26 mouse cellular contexts compared by ENCODE assay signal in genomic region chr15:12660320-12660719, GRCm38 (mm10).
DNase-seq lines count a peak whose midpoint lies in the region; ATAC-seq and TF ChIP-seq lines count a peak whose summit lies in the region.
"Had no signal": no experiment of that assay in that cellular context is flagged by ENCODE, and none has a peak within 500 bp of the region (broad histone marks: within the 10 kb centered on the region; RNA-seq: fewer than 3 reads in every experiment).

No protein-coding gene starts in this region.

- H3K4me1 ChIP-seq in forebrain, embryonic 14.5 days (ENCODE audit: control insufficient read depth, insufficient read depth, low read length): no peaks in the 10 kb centered on the region
- 0 out of 2 replicates have a peak, but pooled peaks cover 3% of the 10 kb centered on the region for H3K4me1 ChIP-seq in forebrain, embryonic 10.5 days
- no peaks in the 10 kb centered on the region for H3K4me1 ChIP-seq in hindbrain, postnatal 0 days (ENCODE audit: insufficient read depth, low read length)
- H3K4me1 ChIP-seq in hindbrain, embryonic 11.5 days (replicated peaks; ENCODE audit: control insufficient read depth, insufficient read depth, low read length): no peaks in the 10 kb centered on the region
- H3K4me1 ChIP-seq: heart, embryonic 15.5 days had no signal

- no peak for TF ChIP-seq CTCF in hindbrain, postnatal 0 days (IDR thresholded peaks at IDR 0.05; ENCODE audit: low read depth)

- no peak overlapping the region for H3K9ac ChIP-seq in forebrain, embryonic 14.5 days (ENCODE audit: low read length)
- H3K9ac ChIP-seq in hindbrain, postnatal 0 days (replicated peaks; ENCODE audit: low read length): no peak overlapping the region
- H3K9ac ChIP-seq in hindbrain, embryonic 11.5 days (ENCODE audit: low read depth, low read length): no peak overlapping the region
- H3K9ac ChIP-seq: heart, embryonic 12.5 days; heart, embryonic 15.5 days; hindbrain, embryonic 14.5 days had no signal

- WGBS in forebrain, embryonic 14.5 days: 87% methylated on average over 9 of the region's 9 CpGs
- WGBS in forebrain, embryonic 10.5 days: 90% methylated on average over 9 of the region's 9 CpGs
- WGBS in hindbrain, postnatal 0 days: 87% methylated on average over 9 of the region's 9 CpGs
- WGBS in hindbrain, embryonic 11.5 days: 92% methylated on average over 9 of the region's 9 CpGs

- no peaks in the 10 kb centered on the region for H3K36me3 ChIP-seq in forebrain, embryonic 14.5 days (ENCODE audit: control insufficient read depth, insufficient read depth, low read length)
- H3K36me3 ChIP-seq in forebrain, embryonic 10.5 days (replicated peaks): no peaks in the 10 kb centered on the region
- H3K36me3 ChIP-seq in hindbrain, postnatal 0 days (ENCODE audit: insufficient read depth, low read length): no peaks in the 10 kb centered on the region
- H3K36me3 ChIP-seq in hindbrain, embryonic 11.5 days (ENCODE audit: control insufficient read depth, insufficient read depth, low read length): no peaks in the 10 kb centered on the region
- H3K36me3 ChIP-seq: G1E; heart, embryonic 12.5 days; heart, embryonic 15.5 days; hindbrain, embryonic 10.5 days had no signal

- H3K27ac ChIP-seq in forebrain, embryonic 14.5 days (ENCODE audit: low read depth, low read length): no peak overlapping the region
- H3K27ac ChIP-seq in forebrain, embryonic 10.5 days: no peak overlapping the region
- no peak overlapping the region for H3K27ac ChIP-seq in hindbrain, postnatal 0 days
- no peak overlapping the region for H3K27ac ChIP-seq in hindbrain, embryonic 11.5 days (ENCODE audit: low read depth, low read length)
- H3K27ac ChIP-seq: heart, embryonic 15.5 days; hindbrain, embryonic 10.5 days; hindbrain, embryonic 14.5 days had no signal

- no peaks in the 10 kb centered on the region for H3K27me3 ChIP-seq in forebrain, embryonic 14.5 days (replicated peaks; ENCODE audit: control insufficient read depth, insufficient read depth, low read length)
- H3K27me3 ChIP-seq in forebrain, embryonic 10.5 days (ENCODE audit: poor library complexity, severe bottlenecking): no peaks in the 10 kb centered on the region
- no peaks in the 10 kb centered on the region for H3K27me3 ChIP-seq in hindbrain, postnatal 0 days (ENCODE audit: insufficient read depth, low read length)
- no peaks in the 10 kb centered on the region for H3K27me3 ChIP-seq in hindbrain, embryonic 11.5 days (ENCODE audit: control insufficient read depth, insufficient read depth, low read length)
- H3K27me3 ChIP-seq: CH12.LX; heart, embryonic 12.5 days; heart, embryonic 15.5 days had no signal

- H3K4me2 ChIP-seq in forebrain, embryonic 14.5 days (ENCODE audit: low read length): no peak overlapping the region
- no peak overlapping the region for H3K4me2 ChIP-seq in hindbrain, postnatal 0 days (ENCODE audit: low read depth, low read length)
- H3K4me2 ChIP-seq in hindbrain, embryonic 11.5 days (replicated peaks; ENCODE audit: low read depth, low read length): no peak overlapping the region
- H3K4me2 ChIP-seq: heart, embryonic 12.5 days; heart, embryonic 15.5 days; hindbrain, embryonic 14.5 days had no signal

- no peaks in the 10 kb centered on the region for H3K9me3 ChIP-seq in forebrain, embryonic 14.5 days (replicated peaks; ENCODE audit: control insufficient read depth, low read length)
- H3K9me3 ChIP-seq in forebrain, embryonic 10.5 days: no peaks in the 10 kb centered on the region
- H3K9me3 ChIP-seq in hindbrain, postnatal 0 days (ENCODE audit: low read length): no peaks in the 10 kb centered on the region
- H3K9me3 ChIP-seq in hindbrain, embryonic 11.5 days (ENCODE audit: control insufficient read depth, low read length): no peaks in the 10 kb centered on the region
- H3K9me3 ChIP-seq: G1E; heart, embryonic 12.5 days; heart, embryonic 15.5 days; hindbrain, embryonic 10.5 days had no signal

- DNase-seq in forebrain, embryonic 14.5 days (ENCODE audit: low spot score): no peak
- no peak for DNase-seq in forebrain, embryonic 10.5 days (ENCODE audit: extremely low spot score, low spot score)
- no peak for DNase-seq in hindbrain, postnatal 0 days (ENCODE audit: low spot score)
- no peak for DNase-seq in hindbrain, embryonic 11.5 days (ENCODE audit: low spot score)
- DNase-seq in testis, postnatal 10 days (ENCODE audit: low spot score): peak; percentile 31
- DNase-seq in testis, postnatal 14 days (ENCODE audit: low spot score): no peak
- DNase-seq in left cerebral cortex, adult 18-20 months (ENCODE audit: low spot score in 2 of 2): no peak
- DNase-seq: adrenal gland, postnatal 10 days; adrenal gland, postnatal 36 days; B cell, adult 2 months; cerebellum, adult 18-20 months; cerebellum, adult 9-10 months; cerebellum, postnatal 14 days; gastrocnemius, postnatal 25 days; heart, adult 18-20 months; heart, postnatal 10 days; heart, postnatal 36 days; kidney, adult 11 months had no signal

- H3K4me3 ChIP-seq in forebrain, embryonic 14.5 days (ENCODE audit: low read depth, low read length): no peak overlapping the region
- no peak overlapping the region for H3K4me3 ChIP-seq in forebrain, embryonic 10.5 days
- H3K4me3 ChIP-seq in hindbrain, postnatal 0 days (ENCODE audit: low read length): no peak overlapping the region
- H3K4me3 ChIP-seq in hindbrain, embryonic 11.5 days (ENCODE audit: low read depth, low read length): no peak overlapping the region
- H3K4me3 ChIP-seq: heart, embryonic 12.5 days; heart, embryonic 15.5 days; hindbrain, embryonic 10.5 days had no signal

- ATAC-seq in forebrain, embryonic 14.5 days: peak; percentile 48; the same call in 1 of the 2 replicates
- ATAC-seq in hindbrain, postnatal 0 days: 0 out of 2 replicates have a peak, but pooled peaks have one; percentile 16
- no peak for ATAC-seq in hindbrain, embryonic 11.5 days (ENCODE audit: low FRiP score)
- ATAC-seq: inflammation-experienced regulatory T-cells, adult 6 months; Patski had no signal
